Mouse (Mus musculus) neural tube, postnatal 0 days (tissue): ENCODE measurements around the gene Commd7. TPM values are rescaled to one million over a fixed set of nuclear protein-coding genes. Genes with fewer than 3 reads are reported as not detected.

ENCODE experiments used
- polyA plus RNA-seq: library from polyadenylated mRNA; unstranded; fragments of >200 nt; fragmentation: Nextera tagmentation; extraction: Ambion mirVana; gene quantifications from 2 replicates; pipeline ENCODE4 v1.2.1, GENCODE M21; 2015

Commd7 gene
- 91.5 and 91.6 TPM in 2 replicates for polyA plus RNA-seq

GRCm38 (mm10) chr2:153631976-153632870 lies at the start of gene Commd7:
Gene Commd7, minus strand, starts transcription at chr2:153632781.

GRCm38 (mm10) chr2:153649298-153650013 lies 16.9 kb upstream of the Commd7 start, which contains the start of gene Dnmt3b:
Gene Dnmt3b, plus strand, starts transcription at chr2:153649450.

Other genes starting within 250 kb of the Commd7 start
- gene 4930404H24Rik, start 140.0 kb downstream of the Commd7 start, polyA plus RNA-seq, result not detected in 2 replicates
- gene Nol4l, start 102.8 kb downstream of the Commd7 start, polyA plus RNA-seq, result 21.1 and 23.4 TPM in 2 replicates
- gene Dnmt3b, start 16.7 kb upstream of the Commd7 start, polyA plus RNA-seq, result 1.3 and 1.8 TPM in 2 replicates
- 0.06 TPM in 1 of 2 replicates, not detected in the other for gene Dnmt3c, start 63.9 kb upstream of the Commd7 start, polyA plus RNA-seq
- gene Mapre1, start 108.5 kb upstream of the Commd7 start, polyA plus RNA-seq, result 246 and 263 TPM in 2 replicates
- 0.06 TPM in 1 of 2 replicates, not detected in the other for gene Efcab8, start 147.2 kb upstream of the Commd7 start, polyA plus RNA-seq
- gene Sun5, start 238.3 kb upstream of the Commd7 start, polyA plus RNA-seq, result not detected in 2 replicates
- 0.15 and 0.22 TPM in 2 replicates for gene Bpifb2, start 242.3 kb upstream of the Commd7 start, polyA plus RNA-seq